Mouse (Mus musculus) layer of hippocampus, adult 2 months (tissue): ENCODE results near the gene Kank4. TPM values are rescaled to one million over a fixed set of nuclear protein-coding genes. Genes with fewer than 3 reads are reported as not detected.
"Not testable (repeated sequence)": the region's sequence is repeated elsewhere in the genome, so short reads cannot be mapped to it uniquely, and the experiment has no call there.

Experiments used
- DNase-seq, 2 experiments: peaks; one replicate each; pipeline ENCODE4 v3.0.0; 2022; ENCODE audit warnings: low spot score in 2 of 2
- H3K27ac ChIP-seq: fragments of 200-600 bp; 2 replicates; pipeline ENCODE4 v1.8.1; 2022
- H3K4me3 ChIP-seq: fragments of 200-600 bp; 2 replicates; pipeline ENCODE4 v1.8.1; 2022; ENCODE audit warnings: mild to moderate bottlenecking
- CTCF ChIP-seq: fragments of 200-600 bp; conservative IDR thresholded peaks from 2 replicates; pipeline ENCODE4 v1.8.1; 2022; ENCODE audit warnings: antibody characterized with exemption, mild to moderate bottlenecking, moderate library complexity
- total RNA-seq, 2 experiments: library from RNA; stranded (reverse); gene quantifications; 2 replicates each; pipeline ENCODE4 v1.2.3; 2021

The Kank4 gene
- total RNA-seq, 2 experiments from 2014 or later: 2.5 to 3.0 TPM

- Histone ChIP-seq H3K4me3 (no peak overlapping the region), H3K27ac (peak overlapping the region; percentile 55)
- no peak for DNase-seq
- TF ChIP-seq CTCF: no peak
Observed at GRCm38 (mm10) chr4:98743209-98743905, 74.0 kb downstream of the Kank4 start.

DNA sequence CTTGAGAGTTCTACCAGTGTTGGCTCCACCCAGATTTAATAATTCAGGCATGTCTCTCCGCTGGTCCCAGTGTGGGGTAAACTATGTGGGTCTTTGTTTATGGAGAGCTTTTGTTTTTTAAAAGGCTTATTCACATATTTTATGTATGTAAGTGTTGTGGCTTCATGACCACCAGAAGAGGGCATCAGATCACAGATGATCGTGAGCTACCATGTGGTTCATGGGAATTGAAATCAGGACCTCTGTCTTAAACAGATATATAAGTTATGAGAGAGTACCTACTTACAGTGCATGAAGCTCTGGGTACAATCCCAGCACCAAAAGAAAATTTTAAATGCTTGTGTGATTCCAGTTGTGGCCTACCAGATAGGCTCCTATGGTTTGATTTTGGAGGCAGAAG, 77.6 kb downstream of the Kank4 start:
- peak; percentile 83 for TF ChIP-seq CTCF
- Histone ChIP-seq H3K27ac (no peak overlapping the region), H3K4me3 (no peak overlapping the region)
- peak in 1 of 2 experiments; percentile 21 for DNase-seq

- Histone ChIP-seq H3K27ac (no peak overlapping the region), H3K4me3 (no peak overlapping the region)
- no peak for TF ChIP-seq CTCF
- DNase-seq: no peak
Observed at GRCm38 (mm10) chr4:98733660-98734059, 83.7 kb downstream of the Kank4 start.

- Histone ChIP-seq H3K27ac (no peak overlapping the region), H3K4me3 (no peak overlapping the region)
- no peak for TF ChIP-seq CTCF
- no peak for DNase-seq
Observed at GRCm38 (mm10) chr4:98728716-98729115, 88.6 kb downstream of the Kank4 start.

GRCm38 (mm10) chr4:98727959-98728347, 89.4 kb downstream of the Kank4 start:
- no peak for DNase-seq
- no peak for TF ChIP-seq CTCF
- Histone ChIP-seq H3K27ac (no peak overlapping the region), H3K4me3 (no peak overlapping the region)

DNA sequence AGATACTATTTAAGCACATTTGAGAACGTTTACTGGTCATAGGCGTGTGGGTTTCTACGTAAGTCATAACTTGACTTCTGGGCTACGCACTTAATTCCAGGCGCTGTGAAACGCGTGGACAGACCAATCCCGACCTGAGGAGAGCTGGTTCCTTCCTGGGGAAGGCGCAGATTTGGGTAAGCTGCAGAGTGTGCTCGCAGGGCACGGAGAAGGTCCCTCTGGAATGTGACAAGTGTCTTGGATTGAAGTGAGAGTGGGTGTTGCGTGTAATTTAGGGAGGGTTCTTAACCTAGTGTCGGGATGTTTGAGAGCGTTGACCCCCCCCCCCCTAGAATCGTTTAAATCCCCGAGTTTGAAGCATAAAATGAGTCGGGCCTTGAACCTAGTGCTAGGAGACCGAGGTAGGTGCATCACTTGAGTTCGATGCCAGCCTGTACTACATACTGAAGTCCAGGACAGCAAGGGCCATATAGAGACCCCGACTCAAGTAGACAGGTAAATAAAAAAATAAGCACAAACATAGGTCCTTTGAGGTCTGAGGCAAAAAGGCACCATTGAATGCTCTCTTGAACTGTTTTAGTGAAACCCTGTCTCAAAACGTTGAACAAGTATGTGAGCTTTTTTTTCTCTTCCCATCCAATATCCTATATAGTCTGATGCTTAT, 89.9 kb downstream of the Kank4 start:
- H3K4me3 ChIP-seq: no peak overlapping the region
- no peak for TF ChIP-seq CTCF
- no peak for DNase-seq
- H3K27ac ChIP-seq: no peak overlapping the region

DNA sequence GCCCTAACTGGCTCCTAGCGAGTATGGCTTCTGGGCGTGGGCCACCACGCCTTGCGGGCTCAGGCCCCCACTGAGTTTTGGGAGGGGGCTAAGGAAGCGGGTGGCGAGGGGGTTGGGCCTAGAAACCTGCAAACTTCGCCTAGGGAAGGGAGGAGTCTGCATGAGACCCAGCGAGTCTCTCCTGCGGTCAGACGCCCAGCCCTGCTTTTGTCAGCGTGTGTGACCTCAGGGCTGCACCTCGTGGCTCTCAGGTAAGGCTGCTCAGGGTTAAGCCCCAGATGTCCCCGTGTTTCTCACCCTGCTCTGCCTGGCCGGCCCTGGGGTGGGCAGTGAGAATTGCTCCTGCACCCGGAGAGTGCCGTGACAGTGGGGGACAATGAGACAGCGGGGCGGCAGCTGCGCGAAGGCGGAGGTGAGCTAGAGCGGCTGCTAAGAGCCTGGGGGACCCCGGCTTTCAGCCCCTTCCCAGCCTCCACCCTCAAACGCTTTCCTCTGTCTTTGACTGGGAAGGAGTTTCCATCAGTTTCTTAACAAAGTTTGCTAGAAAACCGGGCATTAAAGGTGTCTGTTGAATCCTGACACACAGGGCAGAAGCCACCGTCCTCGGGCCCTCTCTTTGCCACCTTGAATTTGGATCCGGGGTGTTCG, 90.6 kb downstream of the Kank4 start, which contains the start of gene L1td1:
Gene L1td1, plus strand, starts transcription at position 145 of the 648 bp plus-strand sequence.
- H3K4me3 ChIP-seq: no peak within 1 kb of the TSS

GRCm38 (mm10) chr4:98725439-98725838, 91.9 kb downstream of the Kank4 start:
- Histone ChIP-seq H3K4me3 (no peak overlapping the region), H3K27ac (no peak overlapping the region)
- peak; percentile 54 for TF ChIP-seq CTCF
- no peak for DNase-seq

More for the DNA sequence above, 90.6 kb downstream of the Kank4 start, which contains the start of gene L1td1:
- no peak for TF ChIP-seq CTCF
- DNase-seq: no peak
- H3K27ac ChIP-seq: no peak within 1 kb of the TSS

DNA sequence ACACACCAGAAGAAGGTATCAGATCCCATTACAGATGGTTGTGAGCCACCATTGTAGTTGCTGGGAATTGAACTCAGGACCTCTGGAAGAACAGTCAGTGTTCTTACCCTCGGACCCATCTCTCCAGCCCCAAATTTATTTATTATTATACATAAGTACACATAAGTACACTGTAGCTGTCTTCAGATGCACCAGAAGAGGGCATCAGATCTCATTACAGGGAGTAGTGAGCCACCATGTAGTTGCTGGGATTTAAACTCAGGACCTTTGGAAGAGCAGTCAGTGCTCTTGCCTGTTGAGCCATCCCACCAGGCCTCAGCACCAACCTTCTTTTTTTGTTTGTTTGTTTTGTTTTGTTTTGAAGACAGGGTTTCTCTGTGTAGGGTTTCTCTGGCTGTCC, 92.7 kb downstream of the Kank4 start:
- not testable (repeated sequence) for DNase-seq

GRCm38 (mm10) chr4:98722454-98722853, 94.9 kb downstream of the Kank4 start:
- no peak overlapping the region for H3K4me3 ChIP-seq
- peak in 1 of 2 experiments; percentile 68 for DNase-seq
- no peak overlapping the region for H3K27ac ChIP-seq
- TF ChIP-seq CTCF: peak; percentile 92

More for the DNA sequence above, 92.7 kb downstream of the Kank4 start:
- not testable (repeated sequence) for H3K27ac ChIP-seq, H3K4me3 ChIP-seq
- peak; percentile 53 for TF ChIP-seq CTCF

DNA sequence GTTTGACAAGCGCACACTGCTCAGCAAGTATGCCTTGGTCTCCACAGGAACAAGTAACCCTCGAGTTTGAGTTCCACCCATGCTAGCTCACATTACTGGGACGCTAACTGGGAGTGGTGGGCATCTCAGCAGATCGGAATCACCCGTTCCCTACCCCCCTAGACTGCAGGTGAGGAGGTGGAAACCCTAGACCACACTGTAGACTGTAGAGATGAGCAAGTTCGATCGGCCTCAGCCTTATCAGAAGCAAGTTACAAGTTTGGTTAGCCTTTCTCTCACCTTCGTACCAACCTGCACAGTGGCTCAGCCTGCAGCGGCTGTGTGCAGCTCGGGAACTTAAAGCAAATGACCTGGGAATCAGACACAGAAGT, 98.8 kb downstream of the Kank4 start:
- no peak for DNase-seq
- no peak for TF ChIP-seq CTCF
- Histone ChIP-seq H3K27ac (no peak overlapping the region), H3K4me3 (no peak overlapping the region)

- no peak for TF ChIP-seq CTCF
- no peak for DNase-seq
- H3K4me3 ChIP-seq: no peak overlapping the region
- no peak overlapping the region for H3K27ac ChIP-seq
Observed at GRCm38 (mm10) chr4:98717735-98718546, 99.4 kb downstream of the Kank4 start.

DNA sequence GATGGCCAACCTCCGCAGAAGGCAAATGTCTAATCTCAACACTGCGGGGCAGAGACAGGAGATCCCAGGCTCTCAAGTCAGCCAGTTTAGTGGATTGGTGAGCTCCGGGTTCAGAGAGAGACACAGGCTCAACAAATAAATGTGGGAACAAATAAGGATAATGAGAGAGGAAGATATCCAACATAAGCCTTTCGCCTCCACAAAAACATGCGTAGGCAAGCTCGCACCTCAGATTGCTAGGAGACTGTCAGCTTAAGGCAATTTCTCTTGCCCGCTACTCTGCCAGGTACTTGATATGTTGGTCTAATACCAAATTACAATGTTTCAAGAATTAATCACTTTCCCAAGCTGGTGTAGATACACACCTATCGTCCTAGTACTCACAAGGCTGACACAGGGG, 106.4 kb downstream of the Kank4 start:
- no peak for DNase-seq
- Histone ChIP-seq H3K4me3 (no peak overlapping the region), H3K27ac (no peak overlapping the region)
- no peak for TF ChIP-seq CTCF

Other genes starting within 250 kb of the Kank4 start
- not detected for gene L1td1, start 90.8 kb downstream of the Kank4 start, total RNA-seq
- not detected for gene I0C0044D17Rik, start 6.3 kb upstream of the Kank4 start, total RNA-seq
- gene Usp1, start 106.3 kb upstream of the Kank4 start, total RNA-seq: 10 to 100 TPM; 26.3 to 26.6 TPM
- gene Angptl3, start 213.4 kb upstream of the Kank4 start, total RNA-seq: not detected